Mouse (Mus musculus) heart, postnatal 25 days (tissue): ENCODE measurements around the gene 2900026A02Rik. TPM values are rescaled to one million over a fixed set of nuclear protein-coding genes. Genes with fewer than 3 reads are reported as not detected.

Experiments used
- DNase-seq: peaks from one replicate; pipeline ENCODE4 v3.0.0; 2022; ENCODE audit warnings: low spot score
- intact Hi-C: fragments of 180-260 bp; cut with DNase I; formaldehyde crosslinking; loops from one replicate; pipeline ENCODE4 v1.15.1; 2025
- total RNA-seq, 2 experiments: library from RNA; stranded (reverse); gene quantifications; 2 replicates each; pipeline ENCODE4 v1.2.3; 2021

The 2900026A02Rik gene
- 10 to 100 TPM; 21.3 to 26.1 TPM for total RNA-seq

- intact Hi-C loops = loop anchor here (1.0 kb wide), 1 partner anchor 41 kb away; no protein-coding TSS in a partner anchor
- DNase-seq = peak; percentile 67
Measured at GRCm38 (mm10) chr5:113221147-113221865, at the start of gene 2900026A02Rik. TSS of gene 2900026A02Rik (minus strand) at chr5:113221236.

- no peak for DNase-seq
- intact Hi-C loops = no loop called here
Measured at GRCm38 (mm10) chr5:113270043-113270442, 49.0 kb upstream of the 2900026A02Rik start.

- DNase-seq = no peak
- intact Hi-C loops = no loop called here
Measured at GRCm38 (mm10) chr5:113268246-113268645, 47.2 kb upstream of the 2900026A02Rik start.

- no peak for DNase-seq
- intact Hi-C loops = no loop called here
Measured at GRCm38 (mm10) chr5:113265637-113266036, 44.6 kb upstream of the 2900026A02Rik start.

GRCm38 (mm10) chr5:113250806-113251205 lies 29.8 kb upstream of the 2900026A02Rik start:
- no peak for DNase-seq
- intact Hi-C loops = no loop called here

- DNase-seq = no peak
- intact Hi-C loops = no loop called here
Measured at GRCm38 (mm10) chr5:113249263-113249930, 28.4 kb upstream of the 2900026A02Rik start.

GRCm38 (mm10) chr5:113230196-113230595 lies 9.2 kb upstream of the 2900026A02Rik start:
- no peak for DNase-seq
- intact Hi-C loops = no loop called here

- intact Hi-C loops = loop anchor here (1.0 to 2.0 kb wide), 2 partner anchors 46 to 128 kb away; no protein-coding TSS in a partner anchor
- DNase-seq = peak; percentile 73
Measured at GRCm38 (mm10) chr5:113226632-113227102, 5.6 kb upstream of the 2900026A02Rik start, which contains the start of gene Tmem211. TSS of gene Tmem211 (plus strand) at chr5:113226909.

- no peak for DNase-seq
- intact Hi-C loops = loop anchor here (1.0 to 2.0 kb wide), 3 partner anchors 46 to 127 kb away; no protein-coding TSS in a partner anchor
Measured at GRCm38 (mm10) chr5:113225686-113226435, 4.8 kb upstream of the 2900026A02Rik start.

GRCm38 (mm10) chr5:113225271-113225670 lies 4.2 kb upstream of the 2900026A02Rik start:
- DNase-seq = no peak
- intact Hi-C loops = loop anchor here (1.0 kb wide), 1 partner anchor 50 kb away; no protein-coding TSS in a partner anchor

- intact Hi-C loops = no loop called here
- no peak for DNase-seq
Measured at GRCm38 (mm10) chr5:113223888-113224287, 2.9 kb upstream of the 2900026A02Rik start.

GRCm38 (mm10) chr5:113220383-113221146 lies 471 bp downstream of the 2900026A02Rik start:
- DNase-seq = no peak
- intact Hi-C loops = loop anchor here (1.0 kb wide), 1 partner anchor 40 kb away; no protein-coding TSS in a partner anchor

GRCm38 (mm10) chr5:113219876-113220275 lies 1.2 kb downstream of the 2900026A02Rik start:
- DNase-seq = no peak
- intact Hi-C loops = no loop called here

- intact Hi-C loops = no loop called here
- DNase-seq = no peak
Measured at GRCm38 (mm10) chr5:113219450-113219849, 1.6 kb downstream of the 2900026A02Rik start.

GRCm38 (mm10) chr5:113218617-113219235 lies 2.3 kb downstream of the 2900026A02Rik start:
- intact Hi-C loops = no loop called here
- DNase-seq = no peak

GRCm38 (mm10) chr5:113217076-113217475 lies 4.0 kb downstream of the 2900026A02Rik start:
- DNase-seq = no peak
- intact Hi-C loops = no loop called here

GRCm38 (mm10) chr5:113216328-113216960 lies 4.6 kb downstream of the 2900026A02Rik start:
- intact Hi-C loops = no loop called here
- DNase-seq = no peak

GRCm38 (mm10) chr5:113215610-113216011 lies 5.4 kb downstream of the 2900026A02Rik start:
- intact Hi-C loops = no loop called here
- no peak for DNase-seq
